Mouse (Mus musculus): Measurements from ENCODE around the gene Gm11565. TPM values are rescaled to one million over a fixed set of nuclear protein-coding genes. Genes with fewer than 3 reads are reported as not detected.

Gene Gm11565
- polyA plus RNA-seq, 1 experiment from 2014 or later = not detected

Other genes starting within 250 kb of the Gm11565 start
- not detected in 2 replicates for gene Krtap4-6, start 248.8 kb upstream of the Gm11565 start, polyA plus RNA-seq (2014; fragmentation: Nextera tagmentation; extraction: Ambion mirVana)
- not detected in 2 replicates for gene Gm14190, start 224.0 kb upstream of the Gm11565 start, polyA plus RNA-seq (2014; fragmentation: Nextera tagmentation; extraction: Ambion mirVana)
- not detected in 2 replicates for gene Gm14180, start 180.5 kb upstream of the Gm11565 start, polyA plus RNA-seq (2014; fragmentation: Nextera tagmentation; extraction: Ambion mirVana)
- gene Gm11595, start 141.8 kb upstream of the Gm11565 start, polyA plus RNA-seq (2014; fragmentation: Nextera tagmentation; extraction: Ambion mirVana) = not detected in 2 replicates
- not detected in 2 replicates for gene Krtap4-8, start 134.0 kb upstream of the Gm11565 start, polyA plus RNA-seq (2014; fragmentation: Nextera tagmentation; extraction: Ambion mirVana)
- gene Krtap4-9, start 129.6 kb upstream of the Gm11565 start, polyA plus RNA-seq (2014; fragmentation: Nextera tagmentation; extraction: Ambion mirVana) = not detected in 2 replicates
- not detected in 2 replicates for gene Gm11596, start 121.3 kb upstream of the Gm11565 start, polyA plus RNA-seq (2014; fragmentation: Nextera tagmentation; extraction: Ambion mirVana)
- gene Gm11569, start 115.8 kb upstream of the Gm11565 start, polyA plus RNA-seq (2014; fragmentation: Nextera tagmentation; extraction: Ambion mirVana) = not detected in 2 replicates
- not detected in 2 replicates for gene Gm11554, start 110.3 kb upstream of the Gm11565 start, polyA plus RNA-seq (2014; fragmentation: Nextera tagmentation; extraction: Ambion mirVana)
- gene Krtap4-13, start 104.9 kb upstream of the Gm11565 start, polyA plus RNA-seq (2014; fragmentation: Nextera tagmentation; extraction: Ambion mirVana) = not detected in 2 replicates
- not detected in 2 replicates for gene Gm11564, start 99.1 kb upstream of the Gm11565 start, polyA plus RNA-seq (2014; fragmentation: Nextera tagmentation; extraction: Ambion mirVana)
- gene 2300003K06Rik, start 76.7 kb upstream of the Gm11565 start, polyA plus RNA-seq (2014; fragmentation: Nextera tagmentation; extraction: Ambion mirVana) = not detected in 2 replicates
- not detected in 2 replicates for gene Krtap4-16, start 63.1 kb upstream of the Gm11565 start, polyA plus RNA-seq (2014; fragmentation: Nextera tagmentation; extraction: Ambion mirVana)
- gene Gm11568, start 56.8 kb upstream of the Gm11565 start, polyA plus RNA-seq (2014; fragmentation: Nextera tagmentation; extraction: Ambion mirVana) = not detected in 2 replicates
- gene Gm11559, start 50.3 kb upstream of the Gm11565 start, polyA plus RNA-seq (2014; fragmentation: Nextera tagmentation; extraction: Ambion mirVana) = not detected in 2 replicates
- gene Krtap9-1, start 41.4 kb upstream of the Gm11565 start, polyA plus RNA-seq (2014; fragmentation: Nextera tagmentation; extraction: Ambion mirVana) = not detected in 2 replicates
- not detected in 2 replicates for gene Gm11567, start 35.6 kb upstream of the Gm11565 start, polyA plus RNA-seq (2014; fragmentation: Nextera tagmentation; extraction: Ambion mirVana)
- not detected in 2 replicates for gene Krtap31-1, start 6.8 kb upstream of the Gm11565 start, polyA plus RNA-seq (2014; fragmentation: Nextera tagmentation; extraction: Ambion mirVana)
- not detected in 2 replicates for gene Krtap31-2, start 21.5 kb downstream of the Gm11565 start, polyA plus RNA-seq (2014; fragmentation: Nextera tagmentation; extraction: Ambion mirVana)
- gene Krtap9-5, start 33.7 kb downstream of the Gm11565 start, polyA plus RNA-seq (2014; fragmentation: Nextera tagmentation; extraction: Ambion mirVana) = not detected in 2 replicates
- gene Krtap29-1, start 64.3 kb downstream of the Gm11565 start, polyA plus RNA-seq (2014; fragmentation: Nextera tagmentation; extraction: Ambion mirVana) = not detected in 2 replicates
- not detected in 2 replicates for gene Krtap16-1, start 71.8 kb downstream of the Gm11565 start, polyA plus RNA-seq (2014; fragmentation: Nextera tagmentation; extraction: Ambion mirVana)
- not detected in 2 replicates for gene Krtap17-1, start 79.2 kb downstream of the Gm11565 start, polyA plus RNA-seq (2014; fragmentation: Nextera tagmentation; extraction: Ambion mirVana)
- gene Krt33a, start 101.5 kb downstream of the Gm11565 start, polyA plus RNA-seq (2014; fragmentation: Nextera tagmentation; extraction: Ambion mirVana) = not detected in 2 replicates
- not detected in 2 replicates for gene Krt33b, start 115.1 kb downstream of the Gm11565 start, polyA plus RNA-seq (2014; fragmentation: Nextera tagmentation; extraction: Ambion mirVana)
- gene Krt34, start 126.8 kb downstream of the Gm11565 start, polyA plus RNA-seq (2014; fragmentation: Nextera tagmentation; extraction: Ambion mirVana) = not detected in 2 replicates
- gene Krt31, start 135.8 kb downstream of the Gm11565 start, polyA plus RNA-seq (2014; fragmentation: Nextera tagmentation; extraction: Ambion mirVana) = not detected in 2 replicates
- not detected in 2 replicates for gene Krt32, start 173.5 kb downstream of the Gm11565 start, polyA plus RNA-seq (2014; fragmentation: Nextera tagmentation; extraction: Ambion mirVana)
- not detected in 2 replicates for gene Krt35, start 181.5 kb downstream of the Gm11565 start, polyA plus RNA-seq (2014; fragmentation: Nextera tagmentation; extraction: Ambion mirVana)
- gene Krt36, start 190.9 kb downstream of the Gm11565 start, polyA plus RNA-seq (2014; fragmentation: Nextera tagmentation; extraction: Ambion mirVana) = not detected in 2 replicates
- not detected in 2 replicates for gene Krt13, start 206.8 kb downstream of the Gm11565 start, polyA plus RNA-seq (2014; fragmentation: Nextera tagmentation; extraction: Ambion mirVana)
- gene Krt15, start 221.2 kb downstream of the Gm11565 start, polyA plus RNA-seq (2014; fragmentation: Nextera tagmentation; extraction: Ambion mirVana) = 0.65 and 0.89 TPM in 2 replicates
- gene Krt19, start 233.9 kb downstream of the Gm11565 start, polyA plus RNA-seq (2014; fragmentation: Nextera tagmentation; extraction: Ambion mirVana) = 1.8 and 3.2 TPM in 2 replicates

Measured in midbrain, embryonic 11.5 days (tissue).